Mouse (Mus musculus): Measurements from ENCODE around the gene Cnnm3. TPM values are rescaled to one million over a fixed set of nuclear protein-coding genes. Genes with fewer than 3 reads are reported as not detected.

Gene Cnnm3
- polyA plus RNA-seq, 1 experiment from 2014 or later = 3.0 TPM

DNA sequence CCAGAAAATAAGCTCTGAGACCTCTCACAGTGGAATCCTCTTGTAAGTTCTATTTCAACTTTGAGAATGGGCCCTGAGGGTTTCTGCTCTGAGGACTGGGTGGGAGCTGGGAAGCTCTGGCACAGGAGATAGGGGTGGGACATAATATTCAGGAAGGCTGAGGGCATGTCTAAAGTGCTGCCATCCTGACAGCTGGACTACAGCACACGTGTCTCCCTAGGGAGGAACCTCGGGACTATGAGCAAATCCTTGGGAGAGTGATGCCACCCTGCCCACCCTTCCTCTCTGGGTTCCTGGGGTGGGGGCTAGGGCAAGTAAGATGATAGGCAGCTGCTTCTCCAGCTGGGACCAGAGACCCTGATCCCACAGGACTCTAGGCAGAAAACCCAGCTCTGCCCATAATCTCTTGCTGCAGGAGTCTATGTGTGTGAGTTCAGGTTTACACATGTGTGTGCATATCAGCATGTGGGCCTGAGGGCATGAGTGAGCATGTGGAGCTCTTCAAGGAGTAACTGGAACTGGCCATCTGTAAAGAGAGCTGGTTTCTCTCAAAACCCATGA is 60.6 kb downstream of the Cnnm3 start:
- H3K9ac ChIP-seq (ENCODE audit: low read length) = 0 out of 2 replicates have a peak overlapping the region, but pooled peaks have one; percentile 1
- no peaks in the 10 kb centered on the region for H3K9me3 ChIP-seq (replicated peaks; ENCODE audit: control insufficient read depth, low read length)
- H3K27ac ChIP-seq (ENCODE audit: low read length) = peak overlapping the region; percentile 92; the same call in 1 of the 2 replicates
- ATAC-seq (ENCODE audit: insufficient read depth, low FRiP score) = no peak
- WGBS = 56% methylated on average over 2 of the region's 2 CpGs
- H3K4me2 ChIP-seq (ENCODE audit: low read depth, low read length) = no peak overlapping the region
- no peaks in the 10 kb centered on the region for H3K36me3 ChIP-seq (ENCODE audit: control insufficient read depth, insufficient read depth, low read length)
- H3K27me3 ChIP-seq (ENCODE audit: control insufficient read depth, insufficient read depth, low read length) = no peaks in the 10 kb centered on the region
- peaks cover 59% of the 10 kb centered on the region for H3K4me1 ChIP-seq (ENCODE audit: control insufficient read depth, insufficient read depth, low read length)
- H3K4me3 ChIP-seq (replicated peaks; ENCODE audit: low read length) = no peak overlapping the region

DNA sequence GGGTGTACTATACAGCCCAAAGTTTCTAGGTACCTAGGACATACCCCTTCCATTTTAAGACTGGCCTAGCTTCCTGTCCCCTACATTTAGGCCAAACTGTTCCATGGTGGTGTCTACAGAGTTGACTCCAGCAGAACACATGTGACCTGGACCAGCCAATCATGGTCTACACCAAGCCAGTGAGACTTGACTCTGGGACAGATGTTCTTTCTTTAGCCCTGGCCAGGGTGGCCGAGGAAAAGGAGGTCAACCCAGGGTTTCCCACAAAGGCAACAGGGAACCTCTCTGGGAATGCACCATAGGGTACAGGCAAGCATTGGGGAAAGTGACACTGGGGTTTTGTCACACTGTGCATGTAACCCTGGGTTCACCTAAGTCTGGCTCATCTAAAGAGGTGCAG is 61.0 kb downstream of the Cnnm3 start:
- Histone ChIP-seq H3K4me1 (ENCODE audit: control insufficient read depth, insufficient read depth, low read length) (peaks cover 59% of the 10 kb centered on the region), H3K27ac (ENCODE audit: low read length) (peak overlapping the region; percentile 92), H3K9ac (ENCODE audit: low read length) (no peak overlapping the region), H3K27me3 (ENCODE audit: control insufficient read depth, insufficient read depth, low read length) (no peaks in the 10 kb centered on the region), H3K9me3 (replicated peaks; ENCODE audit: control insufficient read depth, low read length) (no peaks in the 10 kb centered on the region), H3K4me2 (ENCODE audit: low read depth, low read length) (no peak overlapping the region), H3K36me3 (ENCODE audit: control insufficient read depth, insufficient read depth, low read length) (no peaks in the 10 kb centered on the region), H3K4me3 (replicated peaks; ENCODE audit: low read length) (no peak overlapping the region)
- 85% methylated on average over 1 of the region's 1 CpGs for WGBS
- no peak for ATAC-seq (ENCODE audit: insufficient read depth, low FRiP score)

DNA sequence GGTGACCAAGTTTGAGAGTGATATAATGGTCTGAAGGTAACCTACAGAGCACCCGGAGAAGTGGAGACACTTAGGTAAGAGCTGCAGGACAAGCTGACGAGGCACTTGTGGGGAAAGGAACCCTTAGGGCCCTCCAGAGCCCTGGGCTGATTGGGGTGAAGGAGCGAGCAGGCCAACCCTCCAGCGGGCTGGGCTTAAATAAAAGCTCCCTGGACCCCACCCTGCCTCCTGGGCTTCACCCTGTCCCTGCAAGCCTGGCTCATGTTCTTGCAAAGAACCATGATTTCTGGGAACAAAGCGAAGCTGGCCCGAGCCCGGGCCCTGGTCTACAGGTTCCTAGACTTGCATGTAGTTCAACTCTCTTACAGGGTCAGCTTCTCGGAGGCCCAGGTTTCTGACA is 61.9 kb downstream of the Cnnm3 start:
- Histone ChIP-seq H3K4me1 (ENCODE audit: control insufficient read depth, insufficient read depth, low read length) (peaks cover 57% of the 10 kb centered on the region), H3K27ac (ENCODE audit: low read length) (peak overlapping the region; percentile 92), H3K36me3 (ENCODE audit: control insufficient read depth, insufficient read depth, low read length) (no peaks in the 10 kb centered on the region)

DNA sequence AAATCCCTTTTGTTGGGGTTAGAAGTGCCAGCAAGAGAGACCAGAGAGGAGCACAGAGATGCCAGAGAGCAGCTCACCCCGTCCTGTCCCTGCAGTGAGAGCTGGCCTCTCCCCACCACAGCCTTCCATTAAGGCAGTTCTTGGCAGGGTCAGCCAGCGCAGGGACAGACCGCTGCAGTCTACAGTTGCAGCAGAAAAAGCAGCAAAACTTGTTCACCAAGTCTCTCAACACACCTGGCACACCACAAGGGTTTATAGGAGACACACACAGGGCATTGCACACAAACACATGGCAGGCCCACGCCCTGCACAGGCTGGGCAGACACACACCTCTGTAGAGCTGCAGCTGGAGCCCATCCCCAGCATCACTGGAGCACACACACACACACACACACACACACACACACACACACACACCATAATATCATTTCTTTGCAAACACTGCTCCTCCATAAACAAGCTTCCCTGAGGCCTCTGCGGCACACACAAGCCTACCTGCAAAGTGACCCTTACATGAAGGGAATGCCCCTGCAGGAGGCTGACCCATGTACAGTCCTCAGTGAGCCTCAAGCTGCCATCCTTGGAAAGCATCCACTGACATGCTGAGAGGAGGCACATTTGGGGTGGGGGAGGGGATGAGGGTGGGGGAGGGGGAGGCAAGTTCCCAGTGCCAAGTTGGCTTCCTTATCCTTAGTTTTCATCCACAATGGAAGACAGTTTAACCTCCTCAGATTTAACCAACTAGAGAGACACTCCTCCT is 62.7 kb downstream of the Cnnm3 start:
- 61% methylated on average over 5 of the region's 5 CpGs for WGBS
- Histone ChIP-seq H3K4me3 (replicated peaks; ENCODE audit: low read length) (no peak overlapping the region), H3K9ac (ENCODE audit: low read length) (peak overlapping the region; percentile 44), H3K4me1 (ENCODE audit: control insufficient read depth, insufficient read depth, low read length) (peaks cover 52% of the 10 kb centered on the region), H3K4me2 (ENCODE audit: low read depth, low read length) (no peak overlapping the region), H3K27me3 (ENCODE audit: control insufficient read depth, insufficient read depth, low read length) (no peaks in the 10 kb centered on the region), H3K9me3 (replicated peaks; ENCODE audit: control insufficient read depth, low read length) (no peaks in the 10 kb centered on the region), H3K36me3 (ENCODE audit: control insufficient read depth, insufficient read depth, low read length) (no peaks in the 10 kb centered on the region), H3K27ac (ENCODE audit: low read length) (peak overlapping the region; percentile 92)
- peak; percentile 38; the same call in 1 of the 2 replicates for ATAC-seq (ENCODE audit: insufficient read depth, low FRiP score)

More for the DNA sequence above, 61.9 kb downstream of the Cnnm3 start:
- H3K4me2 ChIP-seq (ENCODE audit: low read depth, low read length) = no peak overlapping the region
- no peaks in the 10 kb centered on the region for H3K9me3 ChIP-seq (replicated peaks; ENCODE audit: control insufficient read depth, low read length)
- 53% methylated on average over 8 of the region's 8 CpGs for WGBS
- peak overlapping the region; percentile 44 for H3K9ac ChIP-seq (ENCODE audit: low read length)
- H3K4me3 ChIP-seq (replicated peaks; ENCODE audit: low read length) = no peak overlapping the region
- H3K27me3 ChIP-seq (ENCODE audit: control insufficient read depth, insufficient read depth, low read length) = no peaks in the 10 kb centered on the region
- no peak for ATAC-seq (ENCODE audit: insufficient read depth, low FRiP score)

DNA sequence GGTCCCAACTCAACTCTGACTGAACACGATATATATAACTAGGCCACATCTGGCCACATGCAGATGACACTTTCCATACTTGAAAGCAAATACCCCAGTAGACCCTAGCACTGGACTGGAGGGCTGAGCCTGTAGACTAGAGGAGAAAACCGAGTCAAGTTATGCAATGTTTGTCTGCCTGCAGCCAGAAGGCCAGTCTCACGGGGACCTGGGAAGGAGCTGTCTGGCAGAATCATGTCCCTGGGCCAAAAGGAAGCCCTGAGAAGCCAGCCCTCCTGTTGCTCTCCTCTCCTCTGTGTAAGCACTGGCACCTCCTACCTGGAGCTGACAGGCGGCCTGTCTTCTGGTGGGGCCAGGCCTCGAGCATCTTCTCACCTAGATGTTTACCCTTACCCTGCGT is 63.7 kb downstream of the Cnnm3 start:
- 52% methylated on average over 6 of the region's 6 CpGs for WGBS
- H3K27ac ChIP-seq (ENCODE audit: low read length) = 0 out of 2 replicates have a peak overlapping the region, but pooled peaks have one; percentile 13

DNA sequence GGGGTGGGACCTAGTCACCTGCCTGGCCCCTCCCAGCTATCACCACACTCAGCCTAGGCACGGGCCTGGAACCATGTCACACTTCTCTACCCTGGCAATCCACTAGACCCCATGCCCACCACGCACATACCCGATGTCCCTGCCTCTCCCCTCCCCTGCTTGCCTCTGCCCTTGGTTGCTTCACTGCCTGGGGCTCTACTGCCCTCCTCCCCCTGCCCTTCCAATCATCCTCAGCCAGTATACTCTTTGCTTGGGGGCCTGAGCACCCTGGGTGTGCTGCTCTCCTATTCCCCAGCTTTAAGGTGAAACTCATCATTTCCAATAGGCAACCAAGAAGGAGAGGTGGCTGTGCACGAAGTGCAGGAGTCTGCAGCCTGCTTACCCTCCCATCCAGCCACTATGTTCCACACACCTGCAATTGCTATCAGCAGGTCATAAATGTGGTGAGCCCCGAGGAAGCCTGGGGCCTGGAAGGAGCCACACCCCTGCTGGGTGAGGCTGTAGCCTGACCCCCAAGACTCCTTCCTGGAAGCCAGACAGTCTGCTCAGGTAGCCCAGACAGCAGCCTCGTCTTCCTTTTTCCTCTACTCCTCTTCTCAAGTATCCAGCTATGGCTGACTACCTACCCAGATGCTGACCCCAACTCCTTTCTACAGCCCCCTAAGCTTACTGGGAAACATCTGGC is 65.5 kb downstream of the Cnnm3 start:
- no peaks in the 10 kb centered on the region for H3K27me3 ChIP-seq (ENCODE audit: control insufficient read depth, insufficient read depth, low read length)
- H3K9ac ChIP-seq (ENCODE audit: low read length) = no peak overlapping the region
- no peaks in the 10 kb centered on the region for H3K36me3 ChIP-seq (ENCODE audit: control insufficient read depth, insufficient read depth, low read length)
- no peak overlapping the region for H3K4me3 ChIP-seq (replicated peaks; ENCODE audit: low read length)
- H3K9me3 ChIP-seq (replicated peaks; ENCODE audit: control insufficient read depth, low read length) = no peaks in the 10 kb centered on the region
- H3K4me1 ChIP-seq (ENCODE audit: control insufficient read depth, insufficient read depth, low read length) = peaks cover 63% of the 10 kb centered on the region
- H3K27ac ChIP-seq (ENCODE audit: low read length) = no peak overlapping the region
- H3K4me2 ChIP-seq (ENCODE audit: low read depth, low read length) = no peak overlapping the region
- WGBS = 56% methylated on average over 6 of the region's 6 CpGs
- 0 out of 2 replicates have a peak, but pooled peaks have one; percentile 10 for ATAC-seq (ENCODE audit: insufficient read depth, low FRiP score)

More for the DNA sequence above, 63.7 kb downstream of the Cnnm3 start:
- no peak overlapping the region for H3K4me2 ChIP-seq (ENCODE audit: low read depth, low read length)
- no peak for ATAC-seq (ENCODE audit: insufficient read depth, low FRiP score)
- no peaks in the 10 kb centered on the region for H3K36me3 ChIP-seq (ENCODE audit: control insufficient read depth, insufficient read depth, low read length)
- no peaks in the 10 kb centered on the region for H3K9me3 ChIP-seq (replicated peaks; ENCODE audit: control insufficient read depth, low read length)
- peaks cover 52% of the 10 kb centered on the region for H3K4me1 ChIP-seq (ENCODE audit: control insufficient read depth, insufficient read depth, low read length)
- no peak overlapping the region for H3K9ac ChIP-seq (ENCODE audit: low read length)
- H3K27me3 ChIP-seq (ENCODE audit: control insufficient read depth, insufficient read depth, low read length) = no peaks in the 10 kb centered on the region
- no peak overlapping the region for H3K4me3 ChIP-seq (replicated peaks; ENCODE audit: low read length)

Small RNAs within 50 kb of the gene (microRNA-seq; reads per million reads assigned to microRNA genes)
- gene Gm47280 = not detected

Other genes starting within 250 kb of the Cnnm3 start
- gene Neurl3, start 237.2 kb upstream of the Cnnm3 start, polyA plus RNA-seq (2015; fragmentation: Nextera tagmentation; extraction: Ambion mirVana) = 19.6 and 21.4 TPM in 2 replicates
- gene Arid5a, start 204.1 kb upstream of the Cnnm3 start, polyA plus RNA-seq (2015; fragmentation: Nextera tagmentation; extraction: Ambion mirVana) = 4.8 and 4.9 TPM in 2 replicates
- gene Kansl3, start 142.7 kb upstream of the Cnnm3 start, polyA plus RNA-seq (2015; fragmentation: Nextera tagmentation; extraction: Ambion mirVana) = 40.6 and 41.1 TPM in 2 replicates
- 0.74 and 0.96 TPM in 2 replicates for gene Fer1l5, start 139.6 kb upstream of the Cnnm3 start, polyA plus RNA-seq (2015; fragmentation: Nextera tagmentation; extraction: Ambion mirVana)
- 37.8 and 39.2 TPM in 2 replicates for gene Lman2l, start 66.6 kb upstream of the Cnnm3 start, polyA plus RNA-seq (2015; fragmentation: Nextera tagmentation; extraction: Ambion mirVana)
- gene Cnnm4, start 40.2 kb upstream of the Cnnm3 start, polyA plus RNA-seq (2015; fragmentation: Nextera tagmentation; extraction: Ambion mirVana) = 16.7 and 18.5 TPM in 2 replicates
- 18.0 and 21.7 TPM in 2 replicates for gene Ankrd23, start 25.0 kb downstream of the Cnnm3 start, polyA plus RNA-seq (2015; fragmentation: Nextera tagmentation; extraction: Ambion mirVana)
- 1.9 TPM in 1 of 2 replicates, not detected in the other for gene Gm42417, start 27.6 kb downstream of the Cnnm3 start, polyA plus RNA-seq (2015; fragmentation: Nextera tagmentation; extraction: Ambion mirVana)
- 26.7 and 30.5 TPM in 2 replicates for gene Ankrd39, start 35.6 kb downstream of the Cnnm3 start, polyA plus RNA-seq (2015; fragmentation: Nextera tagmentation; extraction: Ambion mirVana)
- gene Sema4c, start 46.5 kb downstream of the Cnnm3 start, polyA plus RNA-seq (2015; fragmentation: Nextera tagmentation; extraction: Ambion mirVana) = 10.0 and 10.6 TPM in 2 replicates
- 0.50 and 0.94 TPM in 2 replicates for gene Fam178b, start 171.3 kb downstream of the Cnnm3 start, polyA plus RNA-seq (2015; fragmentation: Nextera tagmentation; extraction: Ambion mirVana)
- gene Cox5b, start 179.6 kb downstream of the Cnnm3 start, polyA plus RNA-seq (2015; fragmentation: Nextera tagmentation; extraction: Ambion mirVana) = 591 and 640 TPM in 2 replicates
- gene 4933424G06Rik, start 198.3 kb downstream of the Cnnm3 start, polyA plus RNA-seq (2015; fragmentation: Nextera tagmentation; extraction: Ambion mirVana) = 0.13 TPM in 1 of 2 replicates, not detected in the other
- gene Actr1b, start 202.6 kb downstream of the Cnnm3 start, polyA plus RNA-seq (2015; fragmentation: Nextera tagmentation; extraction: Ambion mirVana) = 95.3 and 103 TPM in 2 replicates
- gene Zap70, start 249.9 kb downstream of the Cnnm3 start, polyA plus RNA-seq (2015; fragmentation: Nextera tagmentation; extraction: Ambion mirVana) = 0.49 and 0.56 TPM in 2 replicates